Mouse (Mus musculus) retina, adult 2 months (tissue): Measurements from ENCODE around the gene Gm49322.
"Not testable (repeated sequence)": the region's sequence is repeated elsewhere in the genome, so short reads cannot be mapped to it uniquely, and the experiment has no call there.

Experiments used
- DNase-seq: peaks from one replicate; pipeline ENCODE4 v3.0.0-alpha.2; 2012; ENCODE audit warnings: low read depth, low spot score

The Gm49322 gene

DNA sequence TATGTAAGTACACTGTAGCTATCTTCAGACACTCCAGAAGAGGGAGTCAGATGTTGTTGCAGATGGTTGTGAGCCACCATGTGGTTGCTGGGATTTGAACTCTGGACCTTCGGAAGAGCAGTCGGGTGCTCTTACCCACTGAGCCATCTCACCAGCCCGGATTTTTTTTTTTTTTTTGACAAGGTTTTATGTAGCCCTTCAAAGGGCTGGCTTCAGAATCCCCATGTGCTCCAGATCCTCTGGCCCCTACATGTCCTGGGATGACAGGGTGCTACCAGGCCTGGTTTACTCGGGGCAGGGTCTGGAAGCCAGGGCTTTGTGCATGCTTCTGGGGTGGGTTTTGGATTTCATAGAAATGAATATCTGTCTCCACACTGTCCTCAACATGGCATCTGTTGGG lies at the start of gene Gm49322:
Gene Gm49322 (plus strand): TSS at position 301 of the 400 bp plus-strand sequence.
- not testable (repeated sequence) for DNase-seq

DNA sequence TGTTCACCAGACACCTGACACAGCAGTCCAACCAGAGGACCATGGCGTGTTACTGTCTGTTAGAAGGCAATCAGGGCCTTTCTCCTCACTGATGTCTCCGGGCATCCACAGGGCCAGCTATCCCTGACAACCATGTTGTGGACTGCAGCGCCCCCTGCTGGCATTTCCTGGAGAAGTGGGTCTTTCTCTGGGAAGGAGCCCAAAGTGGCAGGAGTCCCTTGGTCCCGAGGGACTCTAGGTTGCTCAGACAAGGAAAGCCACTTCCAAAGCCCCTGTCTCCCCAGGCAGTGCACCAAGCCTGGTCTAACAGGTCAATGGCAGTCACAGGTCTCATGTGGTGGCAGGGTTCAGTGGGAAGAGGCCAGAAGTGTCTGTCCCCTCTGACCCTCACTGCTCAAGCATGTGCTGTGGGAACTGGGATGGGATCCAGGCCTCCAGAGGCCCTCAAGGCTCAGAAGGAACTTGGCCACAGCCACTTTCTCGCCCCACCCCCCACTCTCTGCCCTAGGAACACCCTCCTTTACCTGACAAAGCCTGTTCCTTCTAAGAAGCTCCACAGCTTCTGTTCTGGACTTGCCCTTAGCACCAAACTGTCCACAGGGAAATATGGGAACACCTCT lies 48.4 kb upstream of the Gm49322 start:
- no peak for DNase-seq

DNA sequence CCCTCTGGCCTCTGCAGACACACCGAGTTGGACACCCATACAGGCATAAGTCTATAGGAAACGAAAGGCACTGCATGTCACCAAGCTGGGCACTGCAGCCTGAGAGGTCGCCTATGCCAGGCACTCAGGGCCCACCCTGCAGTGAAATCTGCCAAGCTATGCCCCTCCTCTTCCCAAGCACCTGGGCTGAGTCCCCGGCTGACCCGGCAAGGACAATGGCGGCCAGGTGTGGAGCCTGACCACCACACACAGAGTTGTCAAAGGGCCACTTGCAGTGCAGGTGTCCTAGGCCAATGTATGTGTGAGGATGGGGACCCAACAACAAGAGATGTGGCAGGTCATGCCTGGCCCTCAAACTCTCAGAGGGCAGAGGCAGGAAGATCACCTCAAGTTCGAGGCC lies 46.4 kb upstream of the Gm49322 start:
- DNase-seq = no peak

DNA sequence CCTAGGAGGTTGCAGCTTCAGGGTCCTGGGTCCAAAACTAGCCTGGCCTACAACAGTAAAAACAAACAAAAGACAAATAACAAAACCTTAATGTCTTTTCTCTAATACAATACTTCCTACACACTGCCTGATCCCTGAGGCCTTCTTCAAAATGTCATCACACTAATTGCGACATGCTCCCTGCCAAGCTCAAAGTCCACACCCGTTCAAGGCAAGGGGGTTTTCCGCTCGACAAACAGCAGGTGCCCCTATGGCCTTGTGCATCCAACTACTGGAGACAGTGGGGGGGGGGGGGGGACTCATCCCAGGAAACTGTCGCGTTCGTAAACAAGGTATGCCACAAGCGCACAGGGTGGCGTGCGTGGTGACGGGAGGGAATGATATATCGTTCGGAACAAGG lies 45.2 kb upstream of the Gm49322 start:
- no peak for DNase-seq

DNA sequence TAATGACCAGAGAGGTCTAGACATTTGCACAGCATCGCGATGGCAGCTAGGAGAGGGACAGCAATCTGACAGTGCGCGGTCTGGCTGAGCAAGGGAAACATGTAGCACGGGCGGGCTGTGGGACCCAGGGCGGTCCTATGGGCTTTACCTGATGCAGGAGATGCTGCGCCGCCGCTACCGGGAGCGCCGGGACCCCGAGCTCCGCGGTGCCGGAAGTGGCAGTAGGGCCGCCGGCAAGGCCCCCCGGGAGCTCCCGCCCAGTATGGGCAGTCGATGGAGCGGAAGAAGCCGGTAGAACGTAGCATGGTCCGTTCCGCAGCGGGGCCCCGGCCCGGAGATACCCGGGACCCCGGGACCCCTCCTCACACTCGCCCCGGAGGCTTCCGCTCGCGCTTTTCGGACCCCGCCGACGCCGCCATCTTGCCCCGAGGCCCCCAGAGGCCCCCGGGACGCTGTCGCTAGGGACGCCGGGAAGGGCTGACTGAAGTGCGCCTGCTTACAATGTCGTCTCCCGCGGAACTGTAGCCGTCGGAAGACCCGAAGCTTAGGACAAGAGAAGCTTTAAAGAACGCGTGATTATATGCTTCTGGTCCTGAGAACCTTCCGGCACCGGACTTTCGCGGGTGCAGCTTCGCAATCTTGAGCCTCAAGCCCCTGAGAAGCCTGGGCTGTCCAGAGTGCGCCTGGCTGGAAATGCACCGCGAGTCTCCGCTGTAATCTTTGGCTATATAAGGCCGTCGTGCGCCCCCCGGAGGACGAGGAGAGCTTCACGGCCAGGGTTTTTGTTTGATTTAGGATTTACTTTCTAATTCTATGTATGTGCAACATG lies 44.5 kb upstream of the Gm49322 start, which contains the start of gene Rexo1:
Gene Rexo1 (minus strand): TSS at position 445 of the 829 bp plus-strand sequence.
- peak; percentile 86 for DNase-seq

DNA sequence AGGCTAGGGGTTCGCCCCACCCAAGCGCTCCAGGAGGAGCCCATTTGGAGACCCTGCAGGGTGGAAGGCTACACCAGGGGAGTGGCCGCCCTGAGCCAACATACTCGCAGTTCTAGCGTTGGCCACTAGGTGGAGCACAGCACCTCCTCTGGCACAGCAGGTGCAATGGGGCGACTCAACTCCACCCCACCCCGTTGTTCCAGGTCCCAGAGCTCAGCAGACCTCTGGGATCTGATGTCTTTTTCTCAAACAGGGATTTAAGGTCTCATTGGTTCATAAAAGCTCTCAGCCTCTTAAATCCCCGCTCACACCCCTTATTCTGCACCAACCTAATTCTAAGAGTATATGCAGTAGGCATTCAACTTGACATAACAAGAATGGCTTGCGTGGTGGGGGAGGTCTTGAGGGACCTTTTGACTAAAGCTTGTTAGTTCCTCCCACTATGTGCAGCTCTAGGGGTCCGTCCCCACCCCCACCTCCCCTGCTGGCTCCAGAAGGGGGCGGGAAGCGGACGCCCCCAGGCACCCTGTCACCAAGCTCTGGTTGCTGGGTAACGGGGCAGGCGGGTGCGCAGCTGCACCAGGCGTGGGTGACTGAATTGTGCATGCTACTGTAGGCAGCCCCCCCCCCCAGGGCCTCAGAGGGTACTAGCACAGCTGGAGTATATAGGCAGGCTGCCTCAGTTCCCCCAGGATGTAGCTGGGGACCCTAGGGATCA lies 39.3 kb upstream of the Gm49322 start:
- peak; percentile 57 for DNase-seq

DNA sequence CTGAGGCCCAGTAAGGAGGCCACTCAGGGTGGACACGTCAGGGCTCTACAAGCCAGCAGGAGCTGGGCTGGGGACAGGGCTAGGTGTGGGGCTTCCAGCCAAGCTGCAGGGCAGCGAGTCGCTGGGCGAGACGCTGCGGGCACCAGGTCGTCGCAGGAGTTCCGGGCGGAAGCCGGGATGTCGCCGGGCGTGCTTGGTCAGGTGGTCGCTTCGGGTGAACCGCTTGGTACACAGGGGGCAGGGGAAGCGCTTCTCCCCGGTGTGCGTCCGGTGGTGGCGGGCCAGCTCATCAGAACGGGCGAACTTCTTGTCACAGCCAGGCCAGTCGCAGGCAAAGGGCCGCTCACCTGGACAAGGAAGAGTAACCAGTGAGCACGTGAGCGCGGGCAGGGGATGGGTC lies 36.9 kb upstream of the Gm49322 start:
- no peak for DNase-seq

DNA sequence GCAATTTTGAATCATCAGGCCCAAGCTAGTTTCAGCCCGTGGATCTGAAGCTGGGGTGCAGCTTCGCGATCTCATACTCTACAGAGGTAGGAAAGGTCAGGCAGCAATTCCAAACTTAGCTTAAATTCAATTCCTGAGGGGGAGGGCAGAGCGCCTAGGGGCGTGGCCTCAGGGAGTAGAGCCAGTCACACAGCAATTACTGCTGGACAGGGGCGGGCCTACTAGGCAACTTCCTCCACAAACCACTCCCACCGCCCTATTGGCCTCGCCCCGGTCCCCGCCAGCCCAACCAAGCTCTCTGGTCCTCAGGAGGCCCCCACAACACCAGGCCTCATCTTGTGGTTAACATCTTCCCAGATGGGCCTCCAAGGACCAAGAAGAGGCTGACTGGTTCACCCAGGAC lies 36.2 kb upstream of the Gm49322 start:
- DNase-seq = no peak

DNA sequence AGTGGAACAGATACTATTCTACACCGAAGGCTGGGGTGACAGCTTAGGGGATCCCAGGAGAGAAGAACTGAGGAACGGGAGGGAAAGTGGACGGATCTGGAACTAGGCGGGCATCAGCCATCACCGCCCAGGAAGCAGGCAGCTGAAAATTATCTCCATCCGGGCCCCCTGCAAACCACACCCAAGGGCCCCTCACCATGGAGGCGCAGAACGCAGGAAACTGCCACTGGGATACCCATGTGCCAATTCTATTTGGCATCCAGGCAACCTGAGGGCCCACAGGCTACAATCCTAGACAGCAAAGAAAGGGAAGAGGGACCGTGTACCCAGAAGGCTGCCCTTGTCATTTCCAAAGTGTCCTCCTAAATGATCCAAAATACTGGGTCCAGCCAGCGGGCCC lies 35.4 kb upstream of the Gm49322 start:
- no peak for DNase-seq

DNA sequence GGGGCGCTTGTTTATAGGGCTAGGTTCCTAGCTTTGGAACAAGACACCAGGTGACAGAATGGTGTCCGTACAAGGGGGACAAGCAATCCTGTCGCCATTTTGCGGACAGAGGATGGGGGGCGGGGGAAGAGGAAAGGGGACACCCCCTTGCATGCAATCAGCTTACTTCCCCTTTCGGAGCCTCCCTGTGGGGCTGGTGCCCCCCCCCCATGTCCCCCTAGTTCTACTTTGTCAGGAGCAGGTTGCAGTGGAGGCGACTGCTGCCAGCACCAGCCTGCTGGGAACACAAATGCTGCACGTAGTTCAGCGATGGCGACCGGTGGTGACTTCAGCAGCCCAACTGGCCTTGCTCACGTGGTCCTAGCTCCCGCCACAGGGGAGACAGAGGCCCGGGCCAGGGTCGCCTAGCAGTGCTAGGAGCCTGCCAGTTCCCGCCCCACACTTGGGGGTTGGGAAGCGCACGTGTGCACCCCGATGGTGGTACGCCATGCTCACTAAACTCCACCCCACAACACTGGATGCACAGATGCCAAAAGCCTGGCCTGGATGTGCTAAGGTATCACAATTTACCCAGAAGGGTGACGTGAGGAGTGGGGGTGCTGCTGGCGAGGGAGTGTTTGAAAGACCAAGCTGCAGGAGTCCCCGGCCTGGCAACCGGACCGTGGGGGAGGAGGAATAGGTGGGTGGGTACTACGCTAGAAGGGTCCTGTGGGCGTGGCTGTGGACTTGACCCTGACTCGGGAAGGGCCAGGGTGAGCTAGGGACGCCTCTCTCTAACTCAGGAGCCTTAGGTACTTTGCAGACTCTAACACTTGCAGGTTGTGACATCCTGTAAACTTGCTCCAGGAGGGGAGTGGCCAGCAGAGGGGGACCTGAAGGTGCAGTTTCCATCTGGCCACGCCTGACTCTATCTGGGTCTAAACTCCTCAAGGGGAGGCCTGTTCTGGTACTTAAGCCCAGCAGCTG lies 34.7 kb upstream of the Gm49322 start:
- DNase-seq = no peak

DNA sequence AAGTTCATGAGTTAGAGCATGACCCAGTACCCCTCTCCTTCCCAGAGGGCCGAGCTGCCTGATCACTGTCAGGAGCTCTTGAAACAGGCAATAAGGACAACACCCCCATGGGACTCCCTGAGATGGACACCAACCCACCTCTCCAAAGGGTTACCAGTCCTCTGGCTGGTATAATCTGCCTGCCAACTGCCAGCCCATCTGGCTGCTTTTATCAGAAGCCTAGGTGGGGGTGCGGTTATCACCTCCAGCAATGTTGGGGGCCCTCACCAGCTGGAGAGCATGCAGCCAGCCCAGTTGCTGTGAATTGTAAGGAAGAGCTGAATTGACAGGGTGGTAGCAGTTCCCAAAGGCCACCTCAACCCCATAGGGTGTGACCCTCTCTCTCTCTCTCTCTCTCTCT lies 33.3 kb upstream of the Gm49322 start:
- DNase-seq = no peak

DNA sequence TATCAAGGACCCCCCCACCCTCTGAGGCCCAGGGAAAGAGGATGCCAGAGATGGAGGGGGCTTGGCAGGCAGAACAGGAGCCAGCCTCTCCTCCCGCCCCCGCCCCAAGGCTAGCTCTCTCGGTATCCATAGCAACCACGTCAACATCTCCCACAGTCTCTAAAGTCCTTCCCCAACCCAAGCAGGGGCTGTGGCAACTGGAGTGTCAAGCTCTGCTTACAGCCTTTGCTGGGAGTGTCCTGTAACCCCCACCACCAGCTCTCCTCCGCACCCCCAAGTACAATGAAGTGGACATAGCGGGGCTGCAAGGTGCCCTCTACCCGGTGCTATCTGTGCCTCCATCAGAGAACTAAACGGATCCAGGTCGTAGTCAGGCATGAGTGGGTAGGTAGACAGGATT lies 31.9 kb upstream of the Gm49322 start:
- no peak for DNase-seq

DNA sequence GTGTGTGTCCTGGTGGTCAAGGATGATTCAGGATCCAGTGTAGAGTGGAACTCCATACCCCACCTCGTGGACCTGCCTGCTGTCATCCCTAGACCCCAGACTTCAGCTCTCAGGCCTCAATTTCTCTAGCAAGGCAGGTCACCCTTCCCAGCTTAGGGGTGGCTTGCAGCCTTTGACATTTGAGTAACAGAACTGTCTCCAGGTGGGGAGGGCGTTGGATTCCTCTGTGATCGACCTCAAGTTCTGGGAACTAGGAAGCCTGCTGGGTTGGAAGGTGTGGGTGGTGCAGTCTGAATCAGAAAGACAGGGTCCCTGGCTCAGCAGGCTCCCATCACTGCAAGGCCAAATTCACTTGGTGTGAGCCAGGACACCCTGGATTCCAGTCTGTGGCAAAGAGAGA lies 30.9 kb upstream of the Gm49322 start:
- no peak for DNase-seq

DNA sequence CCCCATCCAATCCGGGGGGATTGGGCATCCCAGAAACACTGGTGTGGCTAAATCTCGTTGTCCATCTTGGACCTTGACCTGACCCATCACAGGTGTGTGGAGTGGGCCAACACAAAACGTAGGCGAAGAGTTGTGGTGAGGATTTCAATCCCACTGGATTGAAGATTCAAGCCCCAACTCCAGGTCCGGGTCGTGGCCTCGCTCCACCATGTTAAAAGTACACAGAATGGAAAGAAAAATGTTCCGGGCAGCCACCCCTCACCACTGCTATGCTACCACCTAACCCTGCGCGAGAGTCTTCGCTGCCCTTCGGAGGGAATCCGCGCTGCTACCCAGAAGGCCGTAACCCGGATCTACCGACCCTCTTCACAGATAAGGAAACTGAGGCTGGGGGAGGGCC lies 29.9 kb upstream of the Gm49322 start:
- no peak for DNase-seq

DNA sequence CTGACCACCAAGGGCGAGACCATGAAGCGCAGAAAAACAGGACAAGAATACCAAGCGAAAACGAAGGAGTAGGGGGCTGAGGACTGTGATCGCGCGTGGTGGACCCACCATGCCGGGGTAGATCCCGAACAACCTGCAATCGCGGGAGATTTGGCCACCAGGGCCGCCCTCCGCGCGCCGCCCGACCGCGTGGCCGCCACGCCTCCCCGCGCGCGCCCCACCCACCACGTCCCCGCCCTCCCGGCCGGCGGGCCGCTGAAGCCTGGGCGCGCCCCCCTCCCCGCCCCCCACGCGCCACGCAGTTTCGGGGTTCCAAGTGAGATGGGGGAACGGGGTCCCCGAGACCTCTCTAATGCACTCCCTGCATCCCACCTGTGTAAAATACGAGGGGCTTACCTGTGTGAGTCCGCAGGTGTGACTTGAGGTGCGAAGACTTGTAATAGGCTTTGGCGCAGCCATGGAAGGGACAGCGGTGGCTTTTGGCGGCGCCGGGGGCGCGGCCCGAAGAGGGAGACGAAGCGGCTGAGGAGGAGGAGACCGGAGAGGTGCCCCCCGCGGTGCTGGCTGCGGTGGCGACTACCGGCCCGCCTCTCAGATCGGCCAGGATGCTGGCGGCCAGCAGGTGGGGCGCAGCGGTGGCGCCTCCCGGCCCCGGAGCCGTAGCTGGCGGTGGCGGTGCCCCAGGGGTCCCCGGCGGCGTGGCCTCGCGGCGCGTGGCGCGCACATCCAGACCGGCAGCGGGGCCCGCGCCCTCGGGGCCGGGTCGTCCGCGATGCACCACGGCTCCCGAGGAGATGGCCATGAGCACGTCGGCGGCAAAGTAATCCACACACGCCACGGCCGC lies 29.2 kb upstream of the Gm49322 start:
- DNase-seq = no peak

DNA sequence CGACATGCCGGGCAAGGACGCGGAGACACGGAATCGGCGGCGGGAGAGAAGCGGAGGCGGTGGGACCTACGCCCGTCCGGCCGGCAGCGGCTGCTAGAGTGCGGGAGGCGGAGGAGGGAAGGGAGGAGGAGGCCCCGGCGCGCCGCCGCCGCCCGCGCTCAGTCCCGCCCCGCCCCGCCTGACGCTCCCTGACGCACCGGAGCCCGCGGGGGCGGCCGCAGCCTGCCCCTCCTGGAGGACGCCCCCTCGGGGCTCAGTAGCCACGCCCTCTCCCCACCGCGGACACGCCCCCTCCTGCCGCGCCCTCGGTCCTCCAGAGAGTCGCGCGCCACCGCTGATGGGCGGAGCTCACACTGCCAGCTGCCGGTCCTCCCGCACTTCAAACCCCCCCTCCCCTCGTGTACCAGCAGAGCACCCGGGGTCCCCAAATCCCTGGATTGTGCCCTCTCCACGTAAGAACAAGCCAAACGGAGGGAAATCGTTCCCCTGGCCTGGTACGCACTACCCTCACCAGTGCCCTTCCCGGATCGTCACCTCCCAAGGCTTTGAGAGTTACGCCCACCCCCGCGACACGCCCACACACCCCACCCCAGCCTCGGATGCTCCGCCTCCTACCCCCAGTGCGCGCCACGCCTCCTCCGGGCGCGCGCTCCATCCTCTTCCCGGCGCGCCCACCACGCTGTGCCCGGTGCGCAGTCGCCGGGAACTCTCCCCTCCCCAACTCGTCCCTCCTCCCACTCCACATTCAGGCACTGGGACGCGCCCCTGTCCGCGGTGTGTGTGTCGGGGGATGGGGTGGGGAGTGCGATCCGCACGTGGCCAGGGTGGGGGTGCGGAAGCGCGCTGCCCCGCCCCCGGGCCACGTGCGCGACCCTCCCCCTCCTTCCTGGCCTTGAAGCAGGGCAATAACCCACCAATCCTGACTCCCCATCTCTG lies 28.4 kb upstream of the Gm49322 start, which contains the start of gene Klf16:
Gene Klf16 (minus strand): TSS at position 127 of the 936 bp plus-strand sequence.
- DNase-seq = peak; percentile 80

DNA sequence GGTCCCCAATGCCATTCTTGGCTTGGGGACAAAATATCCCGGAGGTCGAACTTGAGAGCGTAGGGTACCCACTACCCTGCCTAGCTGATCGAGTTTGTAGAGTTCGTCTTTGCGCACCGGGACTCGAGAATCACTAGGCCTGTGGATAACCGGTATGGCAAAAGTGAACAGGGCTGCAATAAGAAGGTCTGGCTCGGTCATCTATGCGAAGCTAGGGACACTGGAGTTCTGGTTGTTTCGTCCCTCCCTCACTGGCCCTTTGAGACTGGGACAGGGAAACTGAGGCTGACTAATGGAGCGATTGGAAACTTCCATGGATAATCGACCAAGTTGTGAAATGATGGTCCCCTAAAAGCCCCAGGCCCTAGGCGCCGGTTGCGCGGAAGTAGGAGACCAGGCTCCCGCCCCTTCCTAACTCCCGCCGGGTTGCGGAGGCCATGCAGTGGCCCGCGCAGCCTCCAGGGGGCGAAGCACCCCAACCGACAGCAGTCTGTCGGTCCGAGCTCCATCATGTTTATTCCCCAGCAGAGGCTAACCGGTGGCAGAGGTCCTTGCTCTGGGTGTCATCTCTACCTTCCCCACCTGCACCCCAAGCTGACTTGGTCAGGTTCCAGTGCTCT lies 27.6 kb upstream of the Gm49322 start:
- no peak for DNase-seq

DNA sequence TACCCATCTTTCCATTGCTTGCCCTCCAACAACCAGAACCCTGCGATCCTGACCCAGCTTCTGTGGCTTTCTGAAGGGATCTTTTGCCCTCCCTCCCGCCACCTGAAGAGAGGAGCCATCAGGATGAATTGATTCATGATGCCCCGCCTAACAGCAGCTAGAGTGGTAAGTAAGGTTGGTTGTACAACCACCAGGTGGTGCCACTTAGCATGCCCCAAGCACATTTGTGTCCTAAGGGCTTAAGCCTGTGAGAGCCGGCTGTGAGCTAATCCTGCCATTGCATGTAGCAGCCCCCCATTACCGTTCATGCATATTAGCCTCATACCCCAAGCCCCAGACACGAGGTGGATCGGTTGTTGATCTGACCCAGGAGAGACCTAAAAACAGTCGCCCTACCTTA lies 26.9 kb upstream of the Gm49322 start:
- DNase-seq = peak; percentile 53

DNA sequence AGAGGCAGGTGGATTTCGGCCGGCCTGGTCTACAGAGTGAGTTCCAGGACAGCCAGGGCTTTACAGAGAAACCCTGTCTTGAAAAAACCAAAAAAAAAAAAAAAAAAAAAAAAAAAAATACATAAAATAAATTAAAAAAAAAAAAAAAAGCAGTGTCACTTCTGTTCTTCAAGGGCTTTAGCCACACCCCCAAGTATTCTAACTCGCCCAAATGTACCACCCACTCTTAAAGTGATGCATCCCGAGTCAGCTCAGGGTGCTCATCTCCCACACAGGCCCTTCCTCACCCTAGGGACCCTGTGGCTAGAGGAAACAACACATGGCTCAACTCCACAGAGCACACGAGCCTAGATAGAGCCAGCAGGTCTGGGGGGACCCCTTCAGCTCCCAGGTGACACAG lies 22.8 kb upstream of the Gm49322 start:
- DNase-seq = no peak
